Mouse (Mus musculus) small intestine, adult 2 months (tissue): ENCODE results near the gene Spata3.

Experiments
- CTCF ChIP-seq: fragments of 200-500 bp; IDR thresholded peaks from 2 replicates; pipeline ENCODE4 v1.5.1; 2012; ENCODE audit warnings: low read depth, mild to moderate bottlenecking, control low read depth, inconsistent platforms, low read length, moderate library complexity, mixed read lengths; ENCODE audit not compliant: insufficient replicate concordance, insufficient read length; ENCODE audit errors: extremely low read depth
- POLR2A ChIP-seq: fragments of 200-500 bp; IDR thresholded peaks from 2 replicates; pipeline ENCODE4 v1.6.1; 2012; ENCODE audit warnings: low read depth, mild to moderate bottlenecking, control low read depth, inconsistent platforms, low read length, moderate library complexity

DNA sequence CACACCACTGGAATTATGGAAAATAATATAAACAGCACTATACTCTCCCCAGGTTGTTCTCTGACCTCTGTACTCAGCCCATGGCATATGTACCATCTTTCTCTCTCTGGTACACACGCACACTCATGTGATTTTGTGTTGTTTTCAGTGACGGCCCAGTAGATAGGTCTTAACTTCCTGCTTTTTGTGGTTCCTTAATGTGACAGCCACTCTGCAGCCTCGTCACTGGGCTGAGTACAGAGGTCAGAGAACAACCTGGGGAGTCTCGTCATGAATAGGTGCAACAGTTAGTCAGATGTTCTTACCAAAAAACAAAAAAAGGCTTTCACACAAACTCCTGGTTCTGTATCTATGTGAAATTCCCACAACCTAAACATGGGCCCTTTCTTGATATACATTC lies 28.3 kb upstream of the Spata3 start:
- TF ChIP-seq POLR2A (no peak), CTCF (no peak)
